Mouse (Mus musculus) midbrain, embryonic 11.5 days (tissue): ENCODE results near the gene Ptf1a. TPM values are rescaled to one million over a fixed set of nuclear protein-coding genes. Genes with fewer than 3 reads are reported as not detected.

Experiments
- ATAC-seq: fragments of 200-750 bp; cut with Nextera tagmentation; 2 replicates; pipeline ENCODE4 v1.8.0; 2017; ENCODE audit warnings: moderate TSS enrichment, moderate library complexity; ENCODE audit not compliant: low FRiP score
- DNase-seq: peaks from one replicate; pipeline ENCODE4 v3.0.0; 2015; ENCODE audit warnings: low spot score; ENCODE audit errors: missing footprints
- H3K27ac ChIP-seq: fragments of 300-500 bp; sonication (generic); 2 replicates; pipeline ENCODE4 v1.5.1; 2014; ENCODE audit warnings: low read depth, low read length
- H3K27me3 ChIP-seq: fragments of 300-500 bp; sonication (generic); 2 replicates; pipeline ENCODE4 v1.6.1; 2014; ENCODE audit warnings: mild to moderate bottlenecking, low read length, moderate library complexity, mixed read lengths; ENCODE audit not compliant: control insufficient read depth, insufficient read depth
- H3K36me3 ChIP-seq: fragments of 300-500 bp; sonication (generic); 2 replicates; pipeline ENCODE4 v1.6.1; 2014; ENCODE audit warnings: mild to moderate bottlenecking, low read length, moderate library complexity, mixed read lengths; ENCODE audit not compliant: control insufficient read depth, insufficient read depth
- H3K4me1 ChIP-seq: fragments of 300-500 bp; sonication (generic); 2 replicates; pipeline ENCODE4 v1.6.1; 2014; ENCODE audit warnings: low read length; ENCODE audit not compliant: control insufficient read depth, insufficient read depth
- H3K4me2 ChIP-seq: fragments of 300-500 bp; sonication (generic); 2 replicates; pipeline ENCODE4 v1.6.1; 2014; ENCODE audit warnings: mild to moderate bottlenecking, moderate library complexity
- H3K4me3 ChIP-seq: fragments of 300-500 bp; sonication (generic); 2 replicates; pipeline ENCODE4 v1.5.1; 2014; ENCODE audit warnings: low read depth, low read length
- H3K9ac ChIP-seq: fragments of 300-500 bp; sonication (generic); 2 replicates; pipeline ENCODE4 v1.6.1; 2014; ENCODE audit warnings: low read length
- H3K9me3 ChIP-seq: fragments of 300-500 bp; sonication (generic); 2 replicates; pipeline ENCODE4 v1.6.1; 2016; ENCODE audit warnings: low read length; ENCODE audit not compliant: control insufficient read depth
- WGBS: fragments of 180-500 bp; shearing (Covaris S2); extraction: QIAGEN DNeasy Blood & Tissue Kit; methylation state at CpG from one replicate; pipeline ENCODE4 v1.1.7; 2014; 5-methylcytosine and 5-hydroxymethylcytosine counted together
- polyA plus RNA-seq: library from polyadenylated mRNA; unstranded; fragments of >200 nt; fragmentation: Nextera tagmentation; extraction: Ambion mirVana; gene quantifications from 2 replicates; pipeline ENCODE4 v1.2.1, GENCODE M21; 2014

The Ptf1a gene
- polyA plus RNA-seq, 1 experiment from 2014 or later = 0.36 TPM

DNA sequence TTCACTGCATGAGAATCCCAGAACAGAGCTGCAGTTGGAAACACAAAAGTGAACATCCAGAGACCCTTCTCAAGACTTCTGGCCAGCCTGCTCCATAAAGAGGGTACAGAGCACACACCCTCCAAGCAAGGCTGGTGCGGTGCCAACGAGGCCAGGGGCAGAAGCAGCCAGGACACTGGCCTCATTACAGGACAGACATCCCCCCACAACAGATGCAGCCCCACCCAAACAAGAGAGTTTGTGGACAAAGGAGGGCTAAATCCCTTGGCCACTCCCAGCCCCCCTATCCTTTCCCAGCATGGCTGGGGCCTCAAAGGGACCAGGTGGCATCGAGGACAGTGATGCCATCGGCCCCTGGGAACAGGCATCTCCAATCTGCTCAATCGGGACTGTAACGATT, 22.4 kb upstream of the Ptf1a start:
- H3K36me3 ChIP-seq = no peaks in the 10 kb centered on the region
- no peak for ATAC-seq
- WGBS = 71% methylated on average over 6 of the region's 6 CpGs
- H3K9ac ChIP-seq = no peak overlapping the region
- peaks cover 14% of the 10 kb centered on the region for H3K27me3 ChIP-seq
- peak; percentile 35 for DNase-seq
- H3K27ac ChIP-seq = no peak overlapping the region
- no peak overlapping the region for H3K4me2 ChIP-seq
- no peak overlapping the region for H3K4me3 ChIP-seq
- no peaks in the 10 kb centered on the region for H3K4me1 ChIP-seq
- no peaks in the 10 kb centered on the region for H3K9me3 ChIP-seq

GRCm38 (mm10) chr2:19429031-19429430, 16.4 kb upstream of the Ptf1a start:
- no peaks in the 10 kb centered on the region for H3K36me3 ChIP-seq
- H3K9me3 ChIP-seq = no peaks in the 10 kb centered on the region
- ATAC-seq = no peak
- 4% methylated on average over 10 of the region's 10 CpGs for WGBS
- peaks cover 13% of the 10 kb centered on the region; the same call in 1 of the 2 replicates for H3K4me1 ChIP-seq
- peak; percentile 92 for DNase-seq
- peaks cover 71% of the 10 kb centered on the region for H3K27me3 ChIP-seq
- H3K9ac ChIP-seq = no peak overlapping the region
- no peak overlapping the region for H3K4me3 ChIP-seq
- no peak overlapping the region for H3K4me2 ChIP-seq
- no peak overlapping the region for H3K27ac ChIP-seq

DNA sequence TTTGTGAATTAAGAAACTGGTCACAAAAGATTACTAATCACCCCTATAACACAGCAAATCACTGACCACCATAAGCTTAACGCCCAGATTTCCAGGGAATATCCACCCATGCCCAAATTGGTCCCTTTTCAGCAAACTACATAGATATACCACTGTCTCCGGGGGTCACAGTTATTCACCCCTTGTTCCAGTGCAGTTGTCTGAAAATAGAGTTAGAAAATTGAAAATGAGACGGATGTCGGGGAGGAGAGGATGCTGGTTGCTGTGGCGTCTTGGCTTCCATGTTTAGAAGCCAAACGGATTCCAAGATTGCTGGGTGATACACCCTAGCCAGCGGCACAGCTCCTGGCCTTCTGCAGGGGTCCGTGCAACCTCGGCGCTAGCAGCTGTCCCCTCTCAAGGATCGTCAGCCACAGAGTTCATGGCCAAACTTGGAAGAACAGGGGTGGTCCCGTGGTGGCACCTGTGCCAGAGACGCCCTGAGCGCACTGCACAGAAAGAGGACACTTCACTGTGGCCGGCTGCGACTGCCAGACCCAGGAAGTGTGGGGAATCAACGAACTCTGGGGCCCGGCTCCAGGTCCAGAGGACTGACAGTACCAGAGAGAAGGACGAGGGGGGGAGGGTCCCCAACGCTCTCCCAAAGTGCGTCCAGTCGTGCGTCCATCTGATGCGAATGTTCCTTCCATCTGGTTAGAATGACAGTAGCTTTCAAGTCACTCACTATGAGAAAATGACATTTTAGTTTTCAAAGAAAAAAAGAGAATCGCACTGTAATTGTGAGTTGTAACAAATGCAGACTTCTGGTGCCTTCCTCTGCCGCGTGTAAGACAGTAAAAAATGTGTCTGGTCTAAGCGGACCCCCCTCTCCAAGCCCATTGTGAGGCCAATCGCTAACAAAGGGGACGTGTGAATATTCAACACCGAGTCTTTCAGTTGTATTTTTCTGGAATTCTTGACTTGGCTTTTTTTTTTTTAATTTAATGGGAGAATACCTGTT, 15.5 kb upstream of the Ptf1a start:
- 3% methylated on average over 31 of the region's 31 CpGs for WGBS
- DNase-seq (peak; percentile 94), ATAC-seq (no peak)
- H3K9ac ChIP-seq = no peak overlapping the region
- H3K27ac ChIP-seq = no peak overlapping the region
- peaks cover 13% of the 10 kb centered on the region; the same call in 1 of the 2 replicates for H3K4me1 ChIP-seq
- peak overlapping the region; percentile 21; the same call in 1 of the 2 replicates for H3K4me3 ChIP-seq
- no peaks in the 10 kb centered on the region for H3K9me3 ChIP-seq
- peak overlapping the region; percentile 45; the same call in 1 of the 2 replicates for H3K4me2 ChIP-seq
- H3K27me3 ChIP-seq = peaks cover 73% of the 10 kb centered on the region
- H3K36me3 ChIP-seq = no peaks in the 10 kb centered on the region

- H3K9ac ChIP-seq = no peak overlapping the region
- ATAC-seq (peak; percentile 67), DNase-seq (no peak)
- no peaks in the 10 kb centered on the region for H3K36me3 ChIP-seq
- under 1% methylated on average over 33 of the region's 33 CpGs for WGBS
- H3K9me3 ChIP-seq = no peaks in the 10 kb centered on the region
- H3K4me3 ChIP-seq = peak overlapping the region; percentile 21
- H3K27me3 ChIP-seq = peaks cover 74% of the 10 kb centered on the region
- H3K4me1 ChIP-seq = peaks cover 13% of the 10 kb centered on the region; the same call in 1 of the 2 replicates
- H3K4me2 ChIP-seq = peak overlapping the region; percentile 45
- no peak overlapping the region for H3K27ac ChIP-seq
Observed at GRCm38 (mm10) chr2:19430746-19431145, 14.7 kb upstream of the Ptf1a start.

GRCm38 (mm10) chr2:19431186-19431585, 14.3 kb upstream of the Ptf1a start:
- H3K4me3 ChIP-seq = peak overlapping the region; percentile 21
- WGBS = under 1% methylated on average over 18 of the region's 18 CpGs
- peak; percentile 93 for DNase-seq
- H3K4me2 ChIP-seq = peak overlapping the region; percentile 45
- H3K36me3 ChIP-seq = no peaks in the 10 kb centered on the region
- H3K9ac ChIP-seq = no peak overlapping the region
- no peak overlapping the region for H3K27ac ChIP-seq
- peak; percentile 78 for ATAC-seq
- no peaks in the 10 kb centered on the region for H3K9me3 ChIP-seq
- peaks cover 13% of the 10 kb centered on the region; the same call in 1 of the 2 replicates for H3K4me1 ChIP-seq
- H3K27me3 ChIP-seq = peaks cover 75% of the 10 kb centered on the region

DNA sequence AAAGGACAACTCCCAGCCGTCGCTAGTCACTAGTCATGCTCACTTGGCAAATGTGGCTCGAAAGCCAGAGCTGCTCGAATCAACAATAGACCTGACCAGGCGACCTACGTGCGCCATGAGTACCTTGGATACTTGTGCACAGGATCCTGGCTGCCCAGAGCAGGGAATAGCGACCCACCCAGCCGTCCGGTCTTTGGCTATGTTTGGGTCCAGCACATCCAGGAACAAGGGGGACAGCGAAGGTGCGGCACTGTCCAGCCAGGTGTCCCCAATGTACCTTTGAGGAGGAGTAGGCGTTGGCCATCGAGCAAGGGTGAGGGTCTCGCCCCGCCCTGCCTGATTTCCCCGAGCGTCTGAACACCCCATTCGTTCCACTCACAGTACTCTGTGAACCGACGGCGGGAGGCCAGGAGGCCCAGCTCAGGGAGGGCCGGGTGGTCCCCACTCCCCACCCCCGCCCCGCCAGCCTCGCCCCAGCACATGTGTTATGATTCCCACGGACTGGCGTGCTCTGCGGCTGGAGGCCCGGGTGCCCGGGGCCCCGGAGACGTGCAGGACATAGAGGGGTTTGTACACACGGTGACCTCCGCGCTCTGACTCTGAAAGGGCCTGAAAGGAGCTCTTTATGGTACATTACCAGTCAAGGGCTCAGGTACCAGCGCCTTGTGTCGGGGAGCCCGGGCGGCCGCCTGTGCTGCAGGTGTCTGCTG, 13.7 kb upstream of the Ptf1a start:
- peak; percentile 90 for DNase-seq
- peak; percentile 73 for ATAC-seq

DNA sequence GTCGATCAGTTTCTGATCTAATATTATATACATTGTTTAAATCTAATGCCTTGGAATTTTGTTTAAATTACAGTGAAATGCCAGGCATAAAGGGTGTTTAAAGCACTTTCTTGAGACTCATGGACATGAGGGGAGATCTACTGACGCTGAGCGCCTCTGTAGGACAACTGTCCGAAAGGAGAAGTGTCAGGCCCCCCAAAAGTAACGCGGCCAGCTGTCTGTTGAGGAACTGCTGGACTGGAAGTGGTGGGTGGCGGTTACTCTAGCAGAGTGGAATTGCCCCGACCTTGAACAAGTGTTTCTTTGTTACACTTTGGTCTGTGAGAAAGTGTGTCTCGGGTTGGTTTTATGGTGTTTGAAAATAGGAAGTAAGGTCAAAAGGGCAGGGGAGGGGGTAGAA, 1.1 kb upstream of the Ptf1a start:
- DNase-seq = peak; percentile 88
- H3K36me3 ChIP-seq = no peaks in the 10 kb centered on the region
- peaks cover 18% of the 10 kb centered on the region; the same call in 1 of the 2 replicates for H3K4me1 ChIP-seq
- H3K27ac ChIP-seq = no peak overlapping the region
- H3K4me2 ChIP-seq = no peak overlapping the region
- 2% methylated on average over 9 of the region's 9 CpGs for WGBS
- no peaks in the 10 kb centered on the region for H3K9me3 ChIP-seq
- H3K27me3 ChIP-seq = peaks cover 81% of the 10 kb centered on the region
- no peak overlapping the region for H3K4me3 ChIP-seq
- H3K9ac ChIP-seq = no peak overlapping the region
- no peak for ATAC-seq

More for the DNA sequence above, 13.7 kb upstream of the Ptf1a start:
- Histone ChIP-seq H3K4me2 (peak overlapping the region; percentile 25), H3K4me3 (no peak overlapping the region), H3K27ac (no peak overlapping the region), H3K27me3 (peaks cover 72% of the 10 kb centered on the region), H3K36me3 (no peaks in the 10 kb centered on the region), H3K9me3 (no peaks in the 10 kb centered on the region), H3K9ac (no peak overlapping the region), H3K4me1 (peaks cover 13% of the 10 kb centered on the region; the same call in 1 of the 2 replicates)
- 2% methylated on average over 41 of the region's 41 CpGs for WGBS

GRCm38 (mm10) chr2:19445871-19446501, 523 bp downstream of the Ptf1a start:
- H3K36me3 ChIP-seq = no peaks in the 10 kb centered on the region
- no peak overlapping the region for H3K9ac ChIP-seq
- WGBS = under 1% methylated on average over 67 of the region's 67 CpGs
- no peaks in the 10 kb centered on the region for H3K9me3 ChIP-seq
- ATAC-seq = 0 out of 2 replicates have a peak, but pooled peaks have one; percentile 3
- peak; percentile 95 for DNase-seq
- H3K4me2 ChIP-seq = peak overlapping the region; percentile 43
- H3K4me3 ChIP-seq = peak overlapping the region; percentile 26
- H3K27ac ChIP-seq = no peak overlapping the region
- peaks cover 18% of the 10 kb centered on the region; the same call in 1 of the 2 replicates for H3K4me1 ChIP-seq
- H3K27me3 ChIP-seq = peaks cover 94% of the 10 kb centered on the region
